Mouse (Mus musculus) adrenal gland, adult 8-10 months (tissue): ENCODE results near the gene BC025920. TPM values are rescaled to one million over a fixed set of nuclear protein-coding genes. Genes with fewer than 3 reads are reported as not detected.

ENCODE experiments used
- DNase-seq: peaks from one replicate; pipeline ENCODE4 v3.0.0; 2022
- total RNA-seq, 4 experiments: library from RNA; stranded (reverse); gene quantifications; 2 replicates each; pipeline ENCODE4 v1.2.4; 2022

Gene BC025920
- total RNA-seq, 4 experiments from 2014 or later, result 1.2 to 1.7 (median 1.3) TPM

DNA sequence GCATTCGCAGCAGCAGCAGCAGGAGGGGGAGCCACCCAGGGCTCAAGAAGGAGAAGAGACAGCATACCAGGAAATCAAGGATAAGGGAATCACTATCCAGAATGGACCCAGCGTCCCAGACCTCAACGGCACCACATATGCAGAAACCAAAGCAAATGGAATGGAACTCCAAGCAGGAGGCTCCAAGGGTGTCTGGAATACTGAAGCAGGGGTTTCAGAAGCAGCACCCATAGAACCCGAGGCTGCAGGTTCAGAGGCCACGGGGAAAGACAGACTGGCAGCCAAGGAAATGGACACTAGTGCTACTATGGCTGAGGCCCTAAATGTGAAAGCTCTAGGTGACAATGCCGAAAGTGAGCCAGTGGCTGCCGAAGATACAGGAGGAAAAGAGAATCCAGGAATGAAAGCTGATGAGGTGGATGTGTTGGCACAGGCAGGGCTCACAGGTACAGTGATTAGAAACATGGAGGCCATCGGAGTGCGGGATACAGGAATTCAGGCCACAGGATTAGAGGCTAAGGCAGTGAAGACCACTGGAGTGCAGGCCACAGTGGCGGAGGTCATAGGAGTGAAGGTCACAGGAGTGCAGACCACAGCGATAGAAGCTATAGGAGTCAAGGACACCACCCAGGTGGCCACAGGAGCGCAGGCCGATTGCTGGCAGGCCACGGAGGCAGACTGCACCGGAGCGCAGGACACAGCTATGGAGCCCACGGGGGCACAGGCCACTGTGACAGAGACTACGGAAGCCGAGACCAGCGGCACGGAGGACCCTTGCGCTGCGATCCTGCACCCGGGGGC is 36.8 kb downstream of the BC025920 start:
- DNase-seq, result no peak

- DNase-seq, result peak; percentile 94
These were observed 37.5 kb downstream of the BC025920 start for GRCm38 (mm10) chr10:81643449-81644055.

DNA sequence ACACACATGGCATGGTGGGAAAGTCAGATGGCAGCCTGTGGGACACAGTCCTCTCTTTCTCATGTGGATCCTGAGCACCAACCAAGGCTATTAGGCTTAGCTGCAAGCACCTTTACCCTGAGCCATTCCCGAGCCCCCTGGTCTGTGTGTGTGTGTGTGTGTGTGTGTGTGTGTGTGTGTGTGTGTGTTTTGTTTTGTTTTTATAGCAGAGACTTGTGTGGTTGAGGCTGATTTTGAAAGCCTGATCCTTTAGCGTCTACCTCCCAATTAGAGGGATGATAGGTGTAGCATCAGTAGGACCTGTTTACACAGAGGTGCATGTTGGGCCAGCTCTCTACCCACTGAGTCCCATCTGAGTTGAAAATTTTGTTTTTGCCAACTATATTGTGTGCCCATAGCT is 38.1 kb downstream of the BC025920 start:
- DNase-seq, result no peak

- DNase-seq, result no peak
These were observed 38.6 kb downstream of the BC025920 start for GRCm38 (mm10) chr10:81644716-81645115.

GRCm38 (mm10) chr10:81645391-81645790 is 39.3 kb downstream of the BC025920 start:
- DNase-seq, result no peak

GRCm38 (mm10) chr10:81646015-81646555 is 40.0 kb downstream of the BC025920 start:
- DNase-seq, result no peak

DNA sequence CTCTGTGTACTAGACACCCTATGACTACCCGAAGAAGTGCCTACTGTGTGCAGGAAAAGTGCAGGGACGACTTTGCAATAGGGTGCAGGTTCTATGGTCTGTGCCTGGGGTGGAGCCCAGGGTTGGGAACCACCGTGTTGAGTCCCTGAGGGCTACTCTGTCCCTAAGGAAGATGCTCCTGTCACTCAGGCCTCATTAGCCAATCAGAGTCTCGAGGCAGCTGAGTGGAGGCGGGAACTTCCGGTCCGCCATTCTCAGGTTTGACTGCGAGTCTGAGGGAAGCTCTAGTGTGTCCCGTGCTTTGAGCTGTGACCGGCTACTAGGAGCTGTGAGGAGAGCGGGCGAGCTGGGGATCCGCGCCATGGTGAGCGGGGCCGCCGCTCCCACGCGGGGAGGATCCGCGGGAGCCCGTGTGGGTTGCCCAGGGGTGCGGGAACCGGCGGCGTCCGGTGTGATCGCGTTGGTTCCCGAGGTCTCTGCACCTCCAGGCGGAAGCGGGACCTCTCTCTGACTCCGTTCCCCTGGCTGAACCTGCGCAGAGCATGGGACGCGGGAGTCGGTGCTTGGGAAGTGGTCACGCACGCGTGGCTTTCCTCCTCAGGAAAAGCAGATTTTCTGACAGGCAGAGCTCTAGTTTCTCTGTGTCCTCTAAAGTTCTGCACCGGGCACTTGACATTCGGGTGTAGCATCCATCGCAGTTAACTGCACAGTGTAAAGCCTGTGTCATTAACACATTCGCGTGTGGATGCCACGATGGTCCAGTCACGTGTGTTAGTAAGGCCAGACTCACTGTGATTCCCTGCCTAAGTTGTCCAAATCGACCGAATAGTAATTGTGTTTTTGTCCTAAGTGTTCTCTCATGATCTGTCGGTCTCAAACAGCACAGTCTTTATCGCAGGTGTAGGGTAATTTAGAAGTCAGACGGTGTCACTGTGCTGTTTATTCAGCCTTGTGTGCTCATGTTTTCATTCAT is 43.0 kb downstream of the BC025920 start, which contains the start of gene Gm10778:
Gm10778 (plus strand) TSS at position 257 of the 973 bp plus-strand sequence.
- DNase-seq, result peak; percentile 78

GRCm38 (mm10) chr10:81655178-81655577 is 49.1 kb downstream of the BC025920 start:
- no peak for DNase-seq

- no peak for DNase-seq
These were observed 50.1 kb downstream of the BC025920 start for GRCm38 (mm10) chr10:81656174-81656573.

Other genes starting within 250 kb of the BC025920 start
- 10 to 100 TPM; 18.3 to 25.7 (median 22.0) TPM for gene Mfsd12, start 248.8 kb upstream of the BC025920 start, total RNA-seq
- 1 to 10 TPM; 1.6 to 5.3 (median 2.4) TPM for gene 4930404N11Rik, start 240.5 kb upstream of the BC025920 start, total RNA-seq
- gene Fzr1, start 227.8 kb upstream of the BC025920 start, total RNA-seq, result 10 to 100 TPM; 47.1 to 52.7 (median 49.9) TPM
- gene Dohh, start 221.8 kb upstream of the BC025920 start, total RNA-seq, result 10 to 100 TPM; 49.8 to 60.2 (median 55.0) TPM
- gene Gm48551, start 221.8 kb upstream of the BC025920 start, total RNA-seq, result 1 to 10 TPM in 2 of 4 experiments, under 1 TPM in 2; 0.65 to 2.9 (median 1.0) TPM
- 1 to 10 TPM; 2.0 to 4.2 (median 2.6) TPM for gene Gm48552, start 217.3 kb upstream of the BC025920 start, total RNA-seq
- gene Smim24, start 213.2 kb upstream of the BC025920 start, total RNA-seq, result 1 to 10 TPM in 2 of 4 experiments, under 1 TPM in 2; 0.78 to 2.0 (median 0.96) TPM
- gene Nfic, start 150.6 kb upstream of the BC025920 start, total RNA-seq, result 100 to 1,000 TPM; 113 to 191 (median 144) TPM
- gene Celf5, start 123.6 kb upstream of the BC025920 start, total RNA-seq, result 1 to 10 TPM in 3 of 4 experiments, under 1 TPM in 1; 0.17 to 2.5 (median 1.7) TPM
- gene Ncln, start 109.9 kb upstream of the BC025920 start, total RNA-seq, result 100 to 1,000 TPM; 115 to 136 (median 123) TPM
- gene S1pr4, start 106.1 kb upstream of the BC025920 start, total RNA-seq, result 1 to 10 TPM in 2 of 4 experiments, under 1 TPM in 2; 0.56 to 1.7 (median 0.92) TPM
- 1 to 10 TPM in 3 of 4 experiments, under 1 TPM in 1; 0.70 to 2.2 (median 1.6) TPM for gene Gna15, start 82.0 kb upstream of the BC025920 start, total RNA-seq
- gene Gna11, start 61.1 kb upstream of the BC025920 start, total RNA-seq, result 100 to 1,000 TPM in 2 of 4 experiments, 10 to 100 TPM in 2; 90.2 to 105 (median 98.1) TPM
- gene Aes, start 46.8 kb upstream of the BC025920 start, total RNA-seq, result 1,000 to 10,000 TPM in 3 of 4 experiments, 100 to 1,000 TPM in 1; 989 to 1,424 (median 1,166) TPM
- gene Tle2, start 31.7 kb upstream of the BC025920 start, total RNA-seq, result 100 to 1,000 TPM in 2 of 4 experiments, 10 to 100 TPM in 2; 50.6 to 211 (median 117) TPM
- gene Tle6, start 5.2 kb upstream of the BC025920 start, total RNA-seq, result 100 to 1,000 TPM in 2 of 4 experiments, 10 to 100 TPM in 2; 32.2 to 138 (median 85.6) TPM
- 10 to 100 TPM; 14.7 to 34.5 (median 26.5) TPM for gene Sirt6, start 21.5 kb downstream of the BC025920 start, total RNA-seq
- 10 to 100 TPM; 24.6 to 58.2 (median 46.7) TPM for gene Ankrd24, start 22.3 kb downstream of the BC025920 start, total RNA-seq
- 1 to 10 TPM; 1.4 to 4.1 (median 3.7) TPM for gene Gm10778, start 42.8 kb downstream of the BC025920 start, total RNA-seq
- gene Zfp433, start 98.6 kb downstream of the BC025920 start, total RNA-seq, result 1 to 10 TPM; 4.4 to 9.3 (median 5.5) TPM
- 1 to 10 TPM; 3.5 to 9.4 (median 6.3) TPM for gene Gm3055, start 164.9 kb downstream of the BC025920 start, total RNA-seq
- gene Gm4767, start 205.9 kb downstream of the BC025920 start, total RNA-seq, result 1 to 10 TPM; 1.9 to 3.0 (median 2.5) TPM